Mouse (Mus musculus) kidney, embryonic 16.5 days (tissue): ENCODE data around the gene Dnase1l3. TPM values are rescaled to one million over a fixed set of nuclear protein-coding genes. Genes with fewer than 3 reads are reported as not detected.

Experiments used
- ATAC-seq: fragments of 200-750 bp; cut with Nextera tagmentation; 2 replicates; pipeline ENCODE4 v1.8.0; 2017; ENCODE audit warnings: moderate TSS enrichment; ENCODE audit not compliant: low FRiP score, low TSS enrichment
- H3K27ac ChIP-seq: fragments of 300-500 bp; sonication (generic); 2 replicates; pipeline ENCODE4 v1.5.1; 2014; ENCODE audit warnings: low read length
- H3K27me3 ChIP-seq: fragments of 300-500 bp; sonication (generic); 2 replicates; pipeline ENCODE4 v1.6.1; 2014; ENCODE audit warnings: low read length, control low read depth, mixed read lengths; ENCODE audit not compliant: insufficient read depth
- H3K36me3 ChIP-seq: fragments of 300-500 bp; sonication (generic); 2 replicates; pipeline ENCODE4 v1.6.1; 2014; ENCODE audit warnings: low read length, control low read depth, mixed read lengths; ENCODE audit not compliant: insufficient read depth
- H3K4me1 ChIP-seq: fragments of 300-500 bp; sonication (generic); 2 replicates; pipeline ENCODE4 v1.6.1; 2014; ENCODE audit warnings: low read length, control low read depth, mixed read lengths; ENCODE audit not compliant: insufficient read depth
- H3K4me2 ChIP-seq: fragments of 300-500 bp; sonication (generic); replicated peaks from 2 replicates; pipeline ENCODE4 v1.6.1; 2014; ENCODE audit warnings: low read depth, low read length
- H3K4me3 ChIP-seq: fragments of 300-500 bp; sonication (generic); 2 replicates; pipeline ENCODE4 v1.5.1; 2014; ENCODE audit warnings: mild to moderate bottlenecking, low read length
- H3K9ac ChIP-seq: fragments of 300-500 bp; sonication (generic); replicated peaks from 2 replicates; pipeline ENCODE4 v1.6.1; 2014; ENCODE audit warnings: low read length
- H3K9me3 ChIP-seq: fragments of 300-500 bp; sonication (generic); 2 replicates; pipeline ENCODE4 v1.6.1; 2016; ENCODE audit warnings: low read length, control low read depth
- WGBS: fragments of 180-500 bp; shearing (Covaris S2); extraction: QIAGEN DNeasy Blood & Tissue Kit; methylation state at CpG from one replicate; pipeline ENCODE4 v1.1.7; 2014; 5-methylcytosine and 5-hydroxymethylcytosine counted together
- polyA plus RNA-seq: library from polyadenylated mRNA; unstranded; fragments of >200 nt; fragmentation: Nextera tagmentation; extraction: Ambion mirVana; gene quantifications from 2 replicates; pipeline ENCODE4 v1.2.1, GENCODE M21; 2015

Dnase1l3 gene
- polyA plus RNA-seq, 1 experiment from 2014 or later = 0.31 TPM

DNA sequence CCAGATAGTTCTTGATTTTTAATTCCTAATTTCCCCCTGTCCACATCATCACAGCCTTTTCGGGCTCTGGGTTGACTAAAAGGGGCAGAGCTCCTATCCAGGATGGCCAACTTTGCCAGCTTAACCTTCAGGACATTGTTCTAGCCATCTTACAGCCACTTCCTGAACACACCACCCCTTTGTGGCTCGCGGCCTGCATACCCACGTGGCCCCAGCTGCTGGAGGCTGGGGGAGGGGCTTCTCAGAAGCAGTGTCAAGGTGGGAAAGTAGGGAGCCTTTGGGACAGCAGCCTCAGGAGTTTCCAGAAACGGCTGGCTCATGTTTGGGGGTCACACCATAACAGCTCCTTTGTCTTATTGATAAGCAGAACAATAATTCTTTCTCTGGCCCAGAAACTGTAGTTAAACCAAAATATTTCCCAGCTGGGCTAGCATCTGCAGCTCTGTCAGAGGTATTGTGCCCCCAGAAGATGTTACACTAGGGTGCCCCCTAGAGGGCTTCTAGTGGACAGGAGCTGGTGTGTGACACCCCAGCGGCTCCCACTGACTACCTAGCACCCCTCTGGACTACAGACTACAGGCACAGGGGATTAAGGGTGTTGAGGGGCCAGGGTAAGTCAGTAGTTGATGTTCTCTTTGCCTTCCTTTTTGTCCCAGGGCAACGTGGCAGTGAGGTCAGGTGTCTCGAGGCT lies 49.9 kb downstream of the Dnase1l3 start:
- H3K4me3 ChIP-seq = no peak overlapping the region
- H3K27me3 ChIP-seq = no peaks in the 10 kb centered on the region
- no peaks in the 10 kb centered on the region for H3K9me3 ChIP-seq
- no peaks in the 10 kb centered on the region for H3K4me1 ChIP-seq
- H3K9ac ChIP-seq = no peak overlapping the region
- no peak overlapping the region for H3K4me2 ChIP-seq
- peak; percentile 46; the same call in 1 of the 2 replicates for ATAC-seq
- H3K36me3 ChIP-seq = peaks cover 52% of the 10 kb centered on the region
- H3K27ac ChIP-seq = no peak overlapping the region
- WGBS = 56% methylated on average over 8 of the region's 8 CpGs

DNA sequence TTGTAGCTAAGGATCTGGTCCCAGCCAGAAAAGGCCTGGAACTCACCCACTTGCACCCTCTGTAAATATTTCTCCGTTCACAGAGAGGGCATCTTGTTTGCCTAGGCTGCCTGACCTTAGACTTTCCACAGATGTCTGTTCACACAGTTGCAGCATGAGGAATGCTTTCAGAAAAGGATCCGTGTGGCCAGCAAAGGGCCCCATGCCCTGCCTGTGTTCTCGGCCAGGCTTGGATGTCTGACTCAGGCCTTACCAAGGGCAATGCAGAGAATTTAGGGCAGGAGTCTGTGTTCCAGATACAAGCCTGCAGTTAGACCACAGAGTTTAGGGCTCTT lies 50.6 kb downstream of the Dnase1l3 start:
- no peak for ATAC-seq
- H3K27ac ChIP-seq = no peak overlapping the region

DNA sequence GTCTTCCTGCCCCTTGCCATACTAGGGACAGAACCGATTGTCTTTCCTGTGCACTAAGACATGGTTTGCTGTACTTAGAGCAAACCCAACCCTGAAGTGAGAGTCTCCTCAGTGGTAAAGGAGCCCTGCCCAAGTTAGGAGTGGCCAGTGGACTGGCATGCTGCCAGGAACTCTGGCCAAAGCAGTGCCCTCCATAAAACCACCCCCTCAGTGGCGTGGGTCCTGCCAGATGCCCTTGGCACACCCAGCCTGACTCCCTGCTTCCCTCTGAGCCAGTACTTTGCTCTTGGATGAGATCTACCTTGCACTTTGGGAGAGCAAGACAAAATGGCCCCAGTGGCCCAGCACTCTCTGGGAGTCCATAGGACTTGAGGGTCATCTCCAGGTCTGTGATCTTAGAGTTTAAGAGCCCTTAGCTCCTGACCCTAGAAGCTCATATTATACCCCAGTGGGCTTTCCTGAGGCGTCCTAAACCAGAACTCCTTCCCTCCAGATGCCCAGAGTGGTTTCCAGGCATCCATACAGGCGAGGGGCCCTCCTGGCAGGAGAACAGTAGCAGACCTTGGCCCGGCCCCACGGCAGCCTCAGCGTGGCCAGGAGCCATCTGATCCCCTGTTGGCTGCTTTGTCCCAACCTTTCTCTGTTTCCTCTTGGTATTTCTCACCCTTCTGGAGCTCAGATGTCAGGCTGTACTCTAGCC lies 51.1 kb downstream of the Dnase1l3 start:
- Histone ChIP-seq H3K27me3 (no peaks in the 10 kb centered on the region), H3K9me3 (no peaks in the 10 kb centered on the region), H3K4me2 (no peak overlapping the region), H3K27ac (no peak overlapping the region), H3K4me1 (no peaks in the 10 kb centered on the region), H3K36me3 (peaks cover 47% of the 10 kb centered on the region), H3K4me3 (no peak overlapping the region), H3K9ac (no peak overlapping the region)
- WGBS = 64% methylated on average over 7 of the region's 7 CpGs
- 0 out of 2 replicates have a peak, but pooled peaks have one; percentile 9 for ATAC-seq

More for the DNA sequence above, 50.6 kb downstream of the Dnase1l3 start:
- Histone ChIP-seq H3K9ac (no peak overlapping the region), H3K36me3 (peaks cover 51% of the 10 kb centered on the region), H3K9me3 (no peaks in the 10 kb centered on the region), H3K4me1 (no peaks in the 10 kb centered on the region), H3K4me2 (no peak overlapping the region), H3K4me3 (no peak overlapping the region), H3K27me3 (no peaks in the 10 kb centered on the region)
- 77% methylated on average over 3 of the region's 3 CpGs for WGBS

DNA sequence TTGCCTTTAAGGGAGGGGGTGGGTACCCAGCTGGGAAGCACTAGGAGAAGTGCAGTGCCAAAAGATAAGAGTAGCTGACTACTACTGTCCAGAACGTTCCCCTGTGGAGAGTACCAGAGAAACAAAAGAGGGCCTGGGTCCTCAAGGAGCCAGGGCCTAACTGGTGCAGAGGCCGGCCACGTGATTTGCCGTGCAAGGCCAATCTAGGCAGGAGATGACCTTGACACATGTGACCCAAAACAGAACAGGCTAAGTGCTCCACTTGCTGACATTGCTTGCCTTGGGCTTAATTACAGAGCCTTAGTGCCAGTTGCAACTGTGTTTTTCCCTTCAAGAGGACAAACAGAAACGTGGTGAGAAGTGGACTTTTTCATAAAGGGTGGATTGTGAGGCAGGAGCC lies 53.0 kb downstream of the Dnase1l3 start:
- no peaks in the 10 kb centered on the region for H3K4me1 ChIP-seq
- peaks cover 45% of the 10 kb centered on the region; the same call in 1 of the 2 replicates for H3K36me3 ChIP-seq
- WGBS = 87% methylated on average over 5 of the region's 5 CpGs
- H3K27ac ChIP-seq = no peak overlapping the region
- no peak overlapping the region for H3K9ac ChIP-seq
- no peaks in the 10 kb centered on the region for H3K9me3 ChIP-seq
- no peak overlapping the region for H3K4me3 ChIP-seq
- H3K27me3 ChIP-seq = no peaks in the 10 kb centered on the region
- ATAC-seq = no peak
- H3K4me2 ChIP-seq = no peak overlapping the region

DNA sequence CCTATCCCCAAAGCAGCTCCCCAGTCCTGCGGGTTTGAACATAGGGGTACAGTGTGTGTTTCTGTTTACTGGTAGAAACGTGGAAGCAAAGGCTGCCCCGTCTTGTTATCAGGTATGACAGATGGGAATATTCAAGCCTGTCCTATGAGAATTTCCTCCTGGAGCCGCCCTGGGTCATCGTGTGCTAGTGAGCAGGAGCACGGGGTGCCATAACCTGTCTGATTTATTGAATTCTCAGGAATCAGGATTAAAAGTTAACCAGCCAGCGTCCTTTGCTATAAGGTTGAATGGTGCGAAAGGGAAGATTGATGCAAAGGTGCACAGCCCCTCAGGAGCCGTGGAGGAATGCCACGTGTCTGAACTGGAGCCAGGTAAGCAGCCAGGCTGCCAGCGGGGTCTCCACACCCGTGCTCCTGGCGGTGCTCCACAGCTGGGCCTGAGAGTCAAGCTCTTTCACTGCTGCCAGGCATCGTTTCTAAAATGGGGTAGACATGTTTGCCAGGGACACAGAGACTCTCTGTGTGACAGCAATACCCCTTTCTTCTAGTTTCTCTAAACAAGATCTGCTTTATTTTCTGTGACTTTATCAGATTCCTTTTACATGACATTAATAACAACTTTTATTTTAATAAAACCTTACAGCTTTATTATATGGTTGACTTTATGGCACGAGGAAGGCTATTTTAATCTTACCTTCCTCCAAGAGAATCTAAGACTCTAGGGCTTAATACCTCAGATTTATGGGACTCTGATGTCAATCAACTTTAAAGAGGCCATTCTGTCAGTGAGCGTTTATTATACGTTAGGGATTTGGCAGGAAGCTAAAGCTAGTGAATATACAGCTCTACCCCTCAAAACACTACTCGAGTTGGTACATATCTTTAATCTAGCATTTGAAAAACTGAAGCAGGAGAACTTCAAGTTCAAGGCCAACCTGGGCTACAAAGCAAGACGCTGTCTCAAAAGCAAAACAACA lies 55.3 kb downstream of the Dnase1l3 start:
- Histone ChIP-seq H3K4me2 (no peak overlapping the region), H3K36me3 (peaks cover 41% of the 10 kb centered on the region; the same call in 1 of the 2 replicates), H3K4me1 (no peaks in the 10 kb centered on the region), H3K27me3 (no peaks in the 10 kb centered on the region), H3K9me3 (no peaks in the 10 kb centered on the region), H3K27ac (no peak overlapping the region), H3K9ac (no peak overlapping the region), H3K4me3 (no peak overlapping the region)
- no peak for ATAC-seq
- 72% methylated on average over 19 of the region's 19 CpGs for WGBS

DNA sequence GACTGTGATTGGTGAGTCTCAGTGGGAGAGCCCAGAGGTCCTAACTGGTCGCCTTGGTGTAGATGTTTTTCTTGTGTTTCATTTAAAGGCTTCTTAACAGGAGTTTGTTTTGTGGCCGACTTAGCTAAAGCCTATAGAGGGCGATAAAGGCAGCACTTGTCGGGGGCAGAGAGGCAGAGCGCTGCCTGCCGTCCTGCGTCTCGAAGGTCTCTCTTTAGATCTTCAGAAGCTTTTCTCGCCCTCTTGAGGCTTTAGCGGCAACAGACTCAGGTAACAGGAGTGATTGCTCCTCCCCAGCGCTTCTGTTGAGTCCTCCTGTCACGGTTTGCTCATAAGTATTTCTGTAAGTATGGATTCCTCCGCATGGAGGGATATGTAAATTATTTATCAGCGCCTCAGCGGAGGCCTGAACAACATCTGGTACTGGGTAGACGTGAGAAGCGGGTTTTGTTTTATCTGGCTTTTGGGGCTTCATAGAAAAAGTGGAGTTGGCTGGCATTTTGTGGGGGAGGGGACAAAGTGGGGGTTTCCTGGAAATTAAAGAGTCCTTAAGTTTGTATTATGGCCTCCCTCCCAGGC lies 57.2 kb downstream of the Dnase1l3 start:
- Histone ChIP-seq H3K27ac (no peak overlapping the region), H3K27me3 (no peaks in the 10 kb centered on the region), H3K9me3 (no peaks in the 10 kb centered on the region), H3K4me2 (no peak overlapping the region), H3K4me3 (no peak overlapping the region), H3K36me3 (peaks cover 37% of the 10 kb centered on the region; the same call in 1 of the 2 replicates), H3K4me1 (no peaks in the 10 kb centered on the region), H3K9ac (no peak overlapping the region)
- ATAC-seq = 0 out of 2 replicates have a peak, but pooled peaks have one; percentile 67
- 25% methylated on average over 17 of the region's 17 CpGs for WGBS

DNA sequence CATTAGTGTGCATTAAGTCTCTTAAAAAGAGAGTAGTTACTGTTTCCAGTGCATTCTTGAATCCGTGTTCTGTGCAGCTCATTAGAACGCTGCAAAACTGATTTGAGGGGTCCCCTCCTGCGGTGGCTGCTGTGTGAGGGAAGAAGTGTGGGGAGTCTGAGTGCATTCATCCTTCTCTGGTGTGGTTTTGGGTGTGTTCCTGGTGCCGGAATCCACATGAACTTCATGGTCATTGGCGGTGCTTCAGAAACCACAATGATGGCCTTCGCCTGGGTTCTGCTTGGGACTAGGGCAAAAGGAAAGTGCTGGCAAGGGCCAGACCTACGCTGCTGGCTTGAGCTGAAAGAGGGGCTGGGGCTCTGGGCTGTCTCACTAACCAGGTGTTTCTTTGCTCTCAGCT lies 60.2 kb downstream of the Dnase1l3 start:
- H3K4me3 ChIP-seq = no peak overlapping the region
- no peaks in the 10 kb centered on the region for H3K9me3 ChIP-seq
- no peak for ATAC-seq
- H3K4me2 ChIP-seq = no peak overlapping the region
- H3K36me3 ChIP-seq = peaks cover 57% of the 10 kb centered on the region
- no peak overlapping the region for H3K9ac ChIP-seq
- 96% methylated on average over 7 of the region's 7 CpGs for WGBS
- no peaks in the 10 kb centered on the region for H3K4me1 ChIP-seq
- H3K27ac ChIP-seq = no peak overlapping the region
- H3K27me3 ChIP-seq = no peaks in the 10 kb centered on the region

DNA sequence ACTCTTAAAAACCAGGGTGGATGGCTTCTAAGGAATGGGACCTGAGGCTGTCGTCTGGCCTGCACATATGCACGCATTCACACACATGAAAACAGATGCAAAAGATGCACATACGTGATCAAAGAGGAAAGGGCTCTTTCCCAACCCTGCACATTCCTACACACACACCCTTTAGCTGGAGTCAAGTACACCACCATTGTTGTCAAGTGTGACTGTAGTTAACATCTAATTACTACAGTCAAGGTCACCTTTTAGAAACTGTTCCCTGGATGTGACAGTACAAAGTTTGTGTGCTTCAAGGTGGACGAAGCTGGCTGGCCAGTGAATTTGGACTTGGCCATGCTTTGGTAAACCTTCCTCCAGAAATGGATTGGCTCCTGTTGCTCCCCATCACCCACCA lies 62.2 kb downstream of the Dnase1l3 start:
- ATAC-seq = no peak
- no peak overlapping the region for H3K4me3 ChIP-seq
- H3K27ac ChIP-seq = no peak overlapping the region
- no peaks in the 10 kb centered on the region for H3K9me3 ChIP-seq
- no peak overlapping the region for H3K4me2 ChIP-seq
- no peak overlapping the region for H3K9ac ChIP-seq
- H3K27me3 ChIP-seq = no peaks in the 10 kb centered on the region
- WGBS = 95% methylated on average over 4 of the region's 4 CpGs
- H3K4me1 ChIP-seq = no peaks in the 10 kb centered on the region
- peaks cover 67% of the 10 kb centered on the region for H3K36me3 ChIP-seq

DNA sequence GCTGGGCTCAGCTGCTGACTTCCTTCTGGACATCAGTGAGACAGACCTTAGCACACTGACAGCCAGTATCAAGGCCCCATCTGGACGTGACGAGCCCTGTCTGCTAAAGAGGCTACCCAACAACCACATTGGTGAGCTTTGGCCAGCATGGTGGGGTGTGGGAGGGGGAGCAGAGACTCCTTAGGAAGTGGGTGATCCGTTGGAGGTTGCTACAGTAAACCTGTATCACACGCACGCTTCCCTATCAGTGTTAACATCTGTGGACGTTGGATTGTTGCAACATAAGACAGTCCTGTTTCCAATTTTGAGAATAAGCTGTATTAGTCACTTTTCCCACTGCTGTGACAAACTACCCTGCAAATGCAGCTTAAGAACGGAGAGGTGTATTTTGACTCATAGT lies 65.3 kb downstream of the Dnase1l3 start:
- no peak overlapping the region for H3K4me2 ChIP-seq
- ATAC-seq = no peak
- H3K4me3 ChIP-seq = no peak overlapping the region
- no peaks in the 10 kb centered on the region for H3K9me3 ChIP-seq
- no peak overlapping the region for H3K9ac ChIP-seq
- no peaks in the 10 kb centered on the region for H3K27me3 ChIP-seq
- 88% methylated on average over 7 of the region's 7 CpGs for WGBS
- H3K27ac ChIP-seq = no peak overlapping the region
- H3K36me3 ChIP-seq = peaks cover 69% of the 10 kb centered on the region
- no peaks in the 10 kb centered on the region for H3K4me1 ChIP-seq
